11 mouse cellular contexts compared by ENCODE assay signal in genomic region chr11:19899621-19900020, GRCm38 (mm10). TPM values are rescaled to one million over a fixed set of nuclear protein-coding genes. Genes with fewer than 3 reads are reported as not detected.
DNase-seq lines count a peak whose midpoint lies in the region.
"Had no signal": no experiment of that assay in that cellular context is flagged by ENCODE, and none has a peak within 500 bp of the region (broad histone marks: within the 10 kb centered on the region; RNA-seq: fewer than 3 reads in every experiment).

No protein-coding gene starts in this region.

- intact Hi-C loops in left cerebral cortex, postnatal 14 days (cut with DNase I) = loop anchor here (1.0 kb wide), 1 partner anchor 64 kb away; no protein-coding TSS in a partner anchor
- intact Hi-C loops in heart, postnatal 10 days (cut with DNase I) = no loop called here
- intact Hi-C loops in heart, postnatal 25 days (cut with DNase I) = no loop called here

- peak; percentile 99 for DNase-seq in brain, adult 2 months (ENCODE audit: low read depth, low spot score)
- DNase-seq in cerebellum, adult 9-10 months = peak; percentile 95
- peak; percentile 91 to 92 for DNase-seq in layer of hippocampus, adult 18-20 months (ENCODE audit: low spot score in 2 of 2)
- DNase-seq in left cerebral cortex, postnatal 14 days (ENCODE audit: low spot score in 2 of 2) = peak; percentile 53 to 75
- DNase-seq in lung, postnatal 10 days = no peak
- DNase-seq in heart, postnatal 10 days = no peak
- no peak for DNase-seq in urinary bladder, postnatal 36 days (ENCODE audit: low spot score in 2 of 2)
- no peak for DNase-seq in heart, postnatal 25 days (ENCODE audit: low spot score)
- DNase-seq: gastrocnemius, postnatal 36 days; kidney, postnatal 36 days; liver, postnatal 0 days had no signal

RNA-seq across cellular contexts. Expression of gene Spred2, which starts 24.6 kb away (rescaled TPM):
- total RNA-seq in layer of hippocampus, adult 18-20 months (2021) = 10 to 100 TPM; 92.2 to 97.0 TPM
- total RNA-seq in left cerebral cortex, postnatal 14 days (2021) = 10 to 100 TPM; 84.3 to 85.1 TPM
- 10 to 100 TPM; 28.4 to 33.4 TPM for total RNA-seq in heart, postnatal 10 days (2021)
- total RNA-seq in heart, postnatal 25 days (2021) = 10 to 100 TPM; 20.5 to 28.4 TPM

Comparison
In these comparisons a context has a peak if more than half of its experiments do, and no peak if none do; other contexts are left out.
1. DNase-seq: peak in brain, adult 2 months (single experiment), cerebellum, adult 9-10 months (single experiment), layer of hippocampus, adult 18-20 months (2 of 2) and left cerebral cortex, postnatal 14 days (2 of 2); none in lung, postnatal 10 days (single experiment), heart, postnatal 10 days (0 of 2), urinary bladder, postnatal 36 days (0 of 2) and heart, postnatal 25 days (single experiment).